Mouse (Mus musculus): ENCODE data around the gene Tnfaip1. TPM values are rescaled to one million over a fixed set of nuclear protein-coding genes. Genes with fewer than 3 reads are reported as not detected.

Tnfaip1 gene
- polyA plus RNA-seq, 1 experiment from 2014 or later, result 83.1 TPM

DNA sequence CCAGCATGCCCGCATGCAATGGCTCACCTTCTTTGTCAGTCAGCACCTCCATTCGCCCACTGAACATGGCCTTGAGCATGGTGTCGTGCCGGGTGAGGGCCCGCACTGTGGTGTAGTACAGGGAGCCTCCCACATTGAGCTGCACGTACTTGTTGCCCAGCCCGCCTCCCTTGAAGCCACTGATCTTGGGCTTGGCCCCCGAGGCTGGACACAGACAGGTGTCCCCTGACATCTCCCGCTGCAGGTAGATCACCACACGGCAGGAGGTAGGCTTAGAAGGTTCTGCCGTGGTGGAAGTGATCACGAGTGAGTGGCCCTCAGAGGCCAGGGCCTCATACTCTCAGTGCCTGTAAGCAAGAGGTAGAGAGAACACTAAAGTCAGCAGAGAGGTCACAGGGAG, 6.1 kb downstream of the Tnfaip1 start:
- Histone ChIP-seq H3K4me1 (ENCODE audit: control insufficient read depth, insufficient read depth, low read length) (peaks cover 5% of the 10 kb centered on the region), H3K27me3 (ENCODE audit: control insufficient read depth, insufficient read depth, low read length) (no peaks in the 10 kb centered on the region), H3K27ac (ENCODE audit: low read depth, low read length) (no peak overlapping the region), H3K4me2 (no peak overlapping the region), H3K9ac (ENCODE audit: low read length) (no peak overlapping the region), H3K36me3 (ENCODE audit: control insufficient read depth, insufficient read depth, low read length) (peaks cover 26% of the 10 kb centered on the region), H3K9me3 (ENCODE audit: control insufficient read depth, low read length) (no peaks in the 10 kb centered on the region), H3K4me3 (ENCODE audit: low read depth, low read length) (no peak overlapping the region)
- DNase-seq (ENCODE audit: low spot score, missing footprints) (no peak), ATAC-seq (ENCODE audit: low FRiP score) (no peak)
- WGBS, result 94% methylated on average over 12 of the region's 12 CpGs

DNA sequence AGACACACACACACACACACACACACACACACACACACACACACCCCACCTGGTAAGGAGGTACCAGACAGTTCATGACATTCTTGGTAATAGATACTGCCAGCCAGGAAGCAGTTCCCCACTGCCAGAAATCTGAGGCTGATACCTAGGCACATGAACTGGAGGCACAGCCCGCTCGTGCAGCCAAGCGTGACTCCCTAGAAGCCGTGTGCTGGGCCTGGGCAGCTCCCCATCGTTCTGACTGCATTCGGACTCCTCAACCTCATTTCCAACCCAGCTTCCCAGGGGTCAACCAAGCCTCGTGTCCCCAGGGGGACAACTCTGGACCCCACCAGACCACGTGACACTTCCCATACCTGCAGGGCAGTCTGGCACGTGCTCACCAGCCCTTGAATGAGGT, 7.4 kb downstream of the Tnfaip1 start:
- Histone ChIP-seq H3K4me3 (ENCODE audit: low read depth, low read length) (no peak overlapping the region), H3K27me3 (ENCODE audit: control insufficient read depth, insufficient read depth, low read length) (no peaks in the 10 kb centered on the region), H3K9ac (ENCODE audit: low read length) (no peak overlapping the region), H3K9me3 (ENCODE audit: control insufficient read depth, low read length) (no peaks in the 10 kb centered on the region), H3K27ac (ENCODE audit: low read depth, low read length) (no peak overlapping the region), H3K4me2 (no peak overlapping the region), H3K36me3 (ENCODE audit: control insufficient read depth, insufficient read depth, low read length) (peaks cover 29% of the 10 kb centered on the region), H3K4me1 (ENCODE audit: control insufficient read depth, insufficient read depth, low read length) (no peaks in the 10 kb centered on the region)
- no peak for DNase-seq (ENCODE audit: low spot score, missing footprints)
- no peak for ATAC-seq (ENCODE audit: low FRiP score)
- 81% methylated on average over 9 of the region's 9 CpGs for WGBS

DNA sequence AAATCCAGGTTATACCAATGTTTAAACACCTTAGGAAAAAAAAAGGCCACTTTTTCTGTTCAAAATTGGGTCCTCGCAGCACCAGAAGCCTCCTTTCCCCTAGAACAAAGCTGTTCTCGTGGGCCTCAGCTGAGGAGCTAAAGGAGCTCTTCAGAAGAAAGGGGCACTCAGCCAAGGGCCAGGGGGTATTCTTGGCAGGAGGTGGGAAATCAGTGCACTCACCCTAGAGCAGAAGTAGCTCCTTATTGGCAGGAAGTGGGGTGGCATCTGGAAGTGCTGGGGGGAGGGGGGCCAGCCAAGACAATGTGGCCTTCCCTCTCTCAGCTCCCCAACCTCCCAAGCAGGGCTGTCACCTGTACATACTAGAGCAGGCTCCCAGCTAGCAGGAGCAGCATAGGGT, 11.3 kb downstream of the Tnfaip1 start:
- H3K27ac ChIP-seq (ENCODE audit: low read depth, low read length), result no peak overlapping the region
- no peaks in the 10 kb centered on the region for H3K27me3 ChIP-seq (ENCODE audit: control insufficient read depth, insufficient read depth, low read length)
- ATAC-seq (ENCODE audit: low FRiP score) (no peak), DNase-seq (ENCODE audit: low spot score, missing footprints) (no peak)
- H3K9me3 ChIP-seq (ENCODE audit: control insufficient read depth, low read length), result no peaks in the 10 kb centered on the region
- H3K4me3 ChIP-seq (ENCODE audit: low read depth, low read length), result no peak overlapping the region
- no peaks in the 10 kb centered on the region for H3K4me1 ChIP-seq (ENCODE audit: control insufficient read depth, insufficient read depth, low read length)
- no peak overlapping the region for H3K9ac ChIP-seq (ENCODE audit: low read length)
- 100% methylated on average over 2 of the region's 2 CpGs for WGBS
- peaks cover 45% of the 10 kb centered on the region for H3K36me3 ChIP-seq (ENCODE audit: control insufficient read depth, insufficient read depth, low read length)
- H3K4me2 ChIP-seq, result no peak overlapping the region

DNA sequence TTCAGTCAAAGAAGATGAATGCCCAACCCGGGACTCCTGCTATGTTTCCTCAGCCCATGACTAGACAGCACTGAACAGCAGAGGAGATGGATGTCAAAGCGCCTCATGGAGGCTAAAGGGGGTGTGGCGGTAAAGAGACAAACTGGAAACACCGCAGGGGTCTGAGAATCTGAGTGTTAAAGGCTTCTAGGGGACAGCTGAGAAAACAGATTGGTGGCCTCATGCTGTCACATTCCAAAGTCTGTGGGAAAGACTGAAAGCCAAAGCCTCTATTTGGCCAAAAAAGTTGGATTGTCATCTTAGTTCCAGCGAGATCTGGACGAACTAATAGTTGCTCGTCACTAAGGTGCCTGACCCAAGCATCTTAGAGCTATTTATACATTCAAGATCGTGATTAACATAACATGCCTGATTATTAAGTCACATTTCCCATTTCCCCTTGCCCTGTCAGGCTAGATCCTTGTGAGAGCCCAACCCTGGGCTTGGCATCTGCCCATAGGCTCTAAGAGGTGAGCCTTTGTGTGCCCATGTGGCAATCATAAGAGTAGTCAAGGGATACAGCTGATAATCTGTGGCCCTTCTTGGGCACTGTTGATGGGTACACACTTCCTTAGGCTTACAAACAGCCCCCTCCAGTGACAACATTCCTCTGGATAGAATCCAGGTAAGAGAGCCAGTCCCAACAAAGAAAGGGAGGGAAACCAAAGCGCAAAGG, 12.7 kb downstream of the Tnfaip1 start:
- H3K36me3 ChIP-seq (ENCODE audit: control insufficient read depth, insufficient read depth, low read length), result peaks cover 47% of the 10 kb centered on the region
- DNase-seq (ENCODE audit: low spot score, missing footprints), result no peak
- H3K4me1 ChIP-seq (ENCODE audit: control insufficient read depth, insufficient read depth, low read length), result no peaks in the 10 kb centered on the region

DNA sequence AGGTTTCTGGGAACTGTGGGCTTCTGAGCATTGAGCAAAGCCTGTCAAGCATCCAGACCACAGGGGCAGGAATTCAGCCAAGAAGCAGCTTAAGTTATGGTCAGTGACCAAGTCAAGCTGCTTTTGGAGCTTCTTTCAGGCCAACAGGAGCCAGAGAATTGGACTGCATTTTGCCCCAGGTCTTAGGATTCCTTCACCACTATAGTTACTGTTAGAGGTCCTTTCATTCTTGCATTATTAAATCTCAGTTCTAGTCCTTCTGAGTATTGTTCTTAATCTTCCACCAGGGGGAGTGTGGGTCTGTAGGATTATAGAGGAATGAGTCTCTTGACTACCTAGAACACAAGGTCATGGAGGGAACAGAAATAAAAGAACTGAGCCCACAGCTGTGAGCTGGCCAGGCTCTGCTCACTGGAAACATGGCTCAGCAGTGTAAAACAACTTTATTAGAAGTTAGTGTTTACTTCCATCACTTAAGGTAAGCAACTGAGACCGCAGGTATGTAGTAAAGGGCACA, 13.6 kb downstream of the Tnfaip1 start:
- ATAC-seq (ENCODE audit: low FRiP score) (no peak), DNase-seq (ENCODE audit: low spot score, missing footprints) (no peak)
- H3K9me3 ChIP-seq (ENCODE audit: control insufficient read depth, low read length), result no peaks in the 10 kb centered on the region
- no peak overlapping the region for H3K27ac ChIP-seq (ENCODE audit: low read depth, low read length)
- 95% methylated on average over 1 of the region's 1 CpGs for WGBS
- H3K4me1 ChIP-seq (ENCODE audit: control insufficient read depth, insufficient read depth, low read length), result no peaks in the 10 kb centered on the region
- H3K36me3 ChIP-seq (ENCODE audit: control insufficient read depth, insufficient read depth, low read length), result peaks cover 49% of the 10 kb centered on the region
- H3K27me3 ChIP-seq (ENCODE audit: control insufficient read depth, insufficient read depth, low read length), result no peaks in the 10 kb centered on the region
- H3K9ac ChIP-seq (ENCODE audit: low read length), result no peak overlapping the region
- no peak overlapping the region for H3K4me2 ChIP-seq
- H3K4me3 ChIP-seq (ENCODE audit: low read depth, low read length), result no peak overlapping the region

More for the DNA sequence above, 12.7 kb downstream of the Tnfaip1 start:
- Histone ChIP-seq H3K4me3 (ENCODE audit: low read depth, low read length) (no peak overlapping the region), H3K9ac (ENCODE audit: low read length) (no peak overlapping the region), H3K27me3 (ENCODE audit: control insufficient read depth, insufficient read depth, low read length) (no peaks in the 10 kb centered on the region), H3K27ac (ENCODE audit: low read depth, low read length) (no peak overlapping the region), H3K4me2 (no peak overlapping the region), H3K9me3 (ENCODE audit: control insufficient read depth, low read length) (no peaks in the 10 kb centered on the region)
- no peak for ATAC-seq (ENCODE audit: low FRiP score)
- WGBS, result 83% methylated on average over 9 of the region's 9 CpGs

DNA sequence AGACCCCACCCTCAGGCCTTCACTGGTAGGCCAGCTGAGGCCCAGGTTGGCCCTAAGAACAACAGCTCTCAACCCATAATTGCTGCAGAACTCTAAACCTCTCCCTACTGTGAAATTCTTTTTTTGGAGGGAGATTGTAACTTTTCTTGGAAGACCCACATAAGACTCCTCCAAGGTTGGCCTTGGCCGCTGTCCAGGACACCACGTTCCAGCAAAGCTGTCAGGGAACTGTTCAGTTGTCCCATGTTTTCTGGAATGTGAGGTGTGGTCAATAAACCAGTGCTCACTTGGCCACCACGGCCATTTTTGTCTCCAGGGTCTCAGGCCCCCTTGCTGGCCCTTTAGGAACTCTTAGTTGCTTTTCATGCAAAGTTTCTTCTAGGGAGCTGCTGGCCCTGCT, 14.3 kb downstream of the Tnfaip1 start:
- 94% methylated on average over 3 of the region's 3 CpGs for WGBS
- ATAC-seq (ENCODE audit: low FRiP score), result no peak

DNA sequence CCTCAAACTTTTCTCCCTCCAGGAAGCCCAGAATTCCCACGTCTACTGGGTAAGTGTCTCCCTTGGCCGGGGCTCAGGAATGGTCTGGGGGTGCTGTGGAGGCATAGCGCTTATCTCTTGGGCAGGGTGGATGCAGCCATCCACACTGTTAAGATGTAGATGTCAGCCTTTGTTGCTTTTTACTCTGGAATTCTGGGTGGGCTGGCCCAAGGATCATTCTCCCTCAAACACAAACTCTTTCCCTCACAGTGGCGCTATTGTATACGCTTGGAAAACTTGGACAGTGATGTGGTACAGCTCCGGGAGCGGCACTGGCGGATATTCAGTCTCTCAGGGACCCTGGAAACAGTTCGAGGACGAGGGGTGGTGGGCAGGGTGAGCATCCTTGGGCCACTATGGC, 17.2 kb downstream of the Tnfaip1 start:
- DNase-seq (ENCODE audit: low spot score, missing footprints), result no peak
- whole genome bisulfite sequencing, result 95% methylated on average over 10 of the region's 10 CpGs
- Histone ChIP-seq H3K27me3 (ENCODE audit: control insufficient read depth, insufficient read depth, low read length) (no peaks in the 10 kb centered on the region), H3K9me3 (ENCODE audit: control insufficient read depth, low read length) (no peaks in the 10 kb centered on the region), H3K36me3 (ENCODE audit: control insufficient read depth, insufficient read depth, low read length) (peaks cover 40% of the 10 kb centered on the region; the same call in 1 of the 2 replicates), H3K4me3 (ENCODE audit: low read depth, low read length) (no peak overlapping the region), H3K27ac (ENCODE audit: low read depth, low read length) (no peak overlapping the region), H3K9ac (ENCODE audit: low read length) (no peak overlapping the region), H3K4me1 (ENCODE audit: control insufficient read depth, insufficient read depth, low read length) (no peaks in the 10 kb centered on the region), H3K4me2 (no peak overlapping the region)
- ATAC-seq (ENCODE audit: low FRiP score), result no peak

More for the DNA sequence above, 14.3 kb downstream of the Tnfaip1 start:
- H3K36me3 ChIP-seq (ENCODE audit: control insufficient read depth, insufficient read depth, low read length), result peaks cover 44% of the 10 kb centered on the region
- DNase-seq (ENCODE audit: low spot score, missing footprints), result no peak
- H3K4me1 ChIP-seq (ENCODE audit: control insufficient read depth, insufficient read depth, low read length), result no peaks in the 10 kb centered on the region
- no peak overlapping the region for H3K9ac ChIP-seq (ENCODE audit: low read length)
- H3K9me3 ChIP-seq (ENCODE audit: control insufficient read depth, low read length), result no peaks in the 10 kb centered on the region
- H3K4me2 ChIP-seq, result no peak overlapping the region
- H3K4me3 ChIP-seq (ENCODE audit: low read depth, low read length), result no peak overlapping the region
- no peaks in the 10 kb centered on the region for H3K27me3 ChIP-seq (ENCODE audit: control insufficient read depth, insufficient read depth, low read length)
- H3K27ac ChIP-seq (ENCODE audit: low read depth, low read length), result no peak overlapping the region

DNA sequence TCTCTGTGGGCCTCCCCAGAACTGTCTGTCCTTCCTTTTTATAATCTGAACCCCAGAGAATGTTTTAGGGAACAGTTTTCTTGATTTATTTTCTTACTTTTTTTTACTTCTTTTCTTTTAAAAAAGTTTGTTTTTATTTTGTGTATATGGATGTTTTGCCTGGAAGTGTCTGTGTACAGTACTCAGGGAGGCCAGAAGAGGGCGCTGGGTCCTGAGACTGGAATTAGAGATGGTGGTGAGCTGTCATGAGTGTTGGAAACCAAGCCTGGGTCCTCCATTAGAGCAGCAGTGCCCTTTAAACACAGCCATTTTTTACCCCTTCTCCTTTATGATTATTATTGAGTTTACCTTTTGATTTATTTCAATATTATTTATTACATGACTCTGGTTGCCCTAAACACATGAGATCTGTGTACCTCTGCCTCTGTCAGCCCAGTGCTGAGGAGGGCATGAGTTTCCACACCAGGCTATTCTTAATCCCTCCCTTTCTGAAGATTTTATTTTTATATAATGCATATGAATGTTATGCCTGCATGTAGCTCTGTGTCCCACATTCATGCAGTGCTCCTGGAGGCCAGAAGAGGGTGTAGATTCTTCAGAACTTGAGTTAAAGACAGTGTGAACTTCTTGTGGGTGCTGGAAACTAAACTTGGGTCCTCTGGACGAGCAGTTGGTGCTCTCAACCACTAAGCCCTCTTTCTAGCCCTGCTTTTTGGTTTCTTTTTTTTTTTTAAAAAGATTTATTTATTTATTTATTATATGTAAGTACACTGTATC, 20.4 kb downstream of the Tnfaip1 start:
- 55% methylated on average over 2 of the region's 2 CpGs for WGBS
- H3K36me3 ChIP-seq (ENCODE audit: control insufficient read depth, insufficient read depth, low read length), result peaks cover 21% of the 10 kb centered on the region; the same call in 1 of the 2 replicates
- no peak overlapping the region for H3K4me2 ChIP-seq
- no peak for ATAC-seq (ENCODE audit: low FRiP score)
- no peak overlapping the region for H3K27ac ChIP-seq (ENCODE audit: low read depth, low read length)
- H3K27me3 ChIP-seq (ENCODE audit: control insufficient read depth, insufficient read depth, low read length), result no peaks in the 10 kb centered on the region
- H3K9me3 ChIP-seq (ENCODE audit: control insufficient read depth, low read length), result no peaks in the 10 kb centered on the region
- no peak overlapping the region for H3K4me3 ChIP-seq (ENCODE audit: low read depth, low read length)
- H3K9ac ChIP-seq (ENCODE audit: low read length), result no peak overlapping the region
- no peak for DNase-seq (ENCODE audit: low spot score, missing footprints)
- H3K4me1 ChIP-seq (ENCODE audit: control insufficient read depth, insufficient read depth, low read length), result peaks cover 13% of the 10 kb centered on the region

Measured in midbrain, embryonic 11.5 days (tissue).